Mouse (Mus musculus) G1E-ER4 (cell line): ENCODE measurements around the gene Ces4a. TPM values are rescaled to one million over a fixed set of nuclear protein-coding genes. Genes with fewer than 3 reads are reported as not detected.

Source experiments
- GATA1 ChIP-seq: IDR thresholded peaks from one replicate; pipeline ENCODE4 v1.8.0; 2012; ENCODE audit warnings: low read length, inconsistent platforms
- polyA plus RNA-seq: library from polyadenylated mRNA; stranded (reverse); fragments of >175 nt; gene quantifications from 2 replicates; pipeline ENCODE4 v1.2.3, GENCODE M21; 2012

Ces4a gene
- polyA plus RNA-seq, 1 experiment, result not detected

GRCm38 (mm10) chr8:105165191-105165590, 33.6 kb downstream of the Ces4a start:
- no peak for TF ChIP-seq GATA1

- no peak for TF ChIP-seq GATA1
Measured at GRCm38 (mm10) chr8:105167116-105167515, 35.5 kb downstream of the Ces4a start.

- no peak for TF ChIP-seq GATA1
Measured at GRCm38 (mm10) chr8:105169582-105169981, 38.0 kb downstream of the Ces4a start.

DNA sequence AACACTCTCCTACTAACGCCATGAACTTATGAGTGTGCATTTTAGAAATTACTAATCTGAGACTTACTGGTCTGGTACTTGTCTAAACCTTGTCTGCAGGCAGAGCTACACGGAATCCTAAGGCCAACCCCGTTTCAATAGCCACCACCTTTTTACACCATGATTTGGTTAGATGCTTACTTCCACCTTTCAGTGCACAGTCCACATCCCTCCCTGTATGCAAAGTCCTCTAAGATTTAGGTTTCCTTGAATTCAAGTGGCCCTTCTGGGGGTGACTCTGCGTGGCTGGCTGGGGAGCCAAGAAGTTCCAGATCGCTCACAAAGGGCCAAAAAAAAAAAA, 38.4 kb downstream of the Ces4a start:
- TF ChIP-seq GATA1, result no peak

- TF ChIP-seq GATA1, result no peak
Measured at GRCm38 (mm10) chr8:105170381-105171115, 38.9 kb downstream of the Ces4a start, which contains the start of gene Cbfb. Cbfb (plus strand) TSS chr8:105170674.

- TF ChIP-seq GATA1, result no peak
Measured at GRCm38 (mm10) chr8:105171116-105172002, 39.8 kb downstream of the Ces4a start.

GRCm38 (mm10) chr8:105172003-105172362, 40.4 kb downstream of the Ces4a start:
- no peak for TF ChIP-seq GATA1

GRCm38 (mm10) chr8:105178211-105178800, 46.7 kb downstream of the Ces4a start:
- no peak for TF ChIP-seq GATA1

- no peak for TF ChIP-seq GATA1
Measured at GRCm38 (mm10) chr8:105182201-105182600, 50.6 kb downstream of the Ces4a start.

DNA sequence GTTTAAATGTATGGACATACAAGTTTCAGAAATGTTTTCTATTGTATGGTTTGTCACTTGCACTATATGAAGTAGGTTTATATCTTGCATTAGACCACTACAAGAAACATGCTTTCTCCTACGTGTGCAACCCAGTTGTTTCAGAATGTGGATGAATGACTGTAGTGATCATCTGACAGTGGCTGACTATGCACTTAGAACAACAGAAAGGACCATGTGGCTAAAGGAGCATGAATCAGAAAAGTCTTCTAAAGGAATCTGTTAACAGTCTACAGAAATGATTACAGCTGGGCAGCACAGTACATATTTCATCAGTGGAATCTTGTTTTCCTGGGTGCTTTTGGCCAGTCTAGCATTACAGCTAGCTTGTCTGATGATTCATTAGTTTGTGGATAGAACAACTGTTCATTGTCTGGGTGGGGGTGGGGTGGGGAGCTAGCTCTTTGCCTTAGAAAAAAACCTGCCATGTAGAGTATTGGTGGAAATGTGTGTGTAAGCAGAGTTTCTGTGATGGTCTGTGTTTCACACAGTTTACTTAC, 54.9 kb downstream of the Ces4a start:
- TF ChIP-seq GATA1, result no peak

GRCm38 (mm10) chr8:105192182-105192581, 60.6 kb downstream of the Ces4a start:
- no peak for TF ChIP-seq GATA1

Other genes starting within 250 kb of the Ces4a start
- gene Ces2e, start 205.5 kb upstream of the Ces4a start, polyA plus RNA-seq, result not detected in 2 replicates
- not detected in 2 replicates for gene Ces2f, start 184.4 kb upstream of the Ces4a start, polyA plus RNA-seq
- 3.7 and 6.9 TPM in 2 replicates for gene Ces2g, start 170.1 kb upstream of the Ces4a start, polyA plus RNA-seq
- gene Ces2h, start 130.9 kb upstream of the Ces4a start, polyA plus RNA-seq, result not detected in 2 replicates
- not detected in 2 replicates for gene Ces3a, start 83.2 kb upstream of the Ces4a start, polyA plus RNA-seq
- not detected in 2 replicates for gene Ces3b, start 48.0 kb upstream of the Ces4a start, polyA plus RNA-seq
- 23.6 and 33.1 TPM in 2 replicates for gene Cbfb, start 38.9 kb downstream of the Ces4a start, polyA plus RNA-seq
- gene D230025D16Rik, start 93.3 kb downstream of the Ces4a start, polyA plus RNA-seq, result 4.6 and 6.4 TPM in 2 replicates
- gene B3gnt9, start 123.4 kb downstream of the Ces4a start, polyA plus RNA-seq, result 13.1 and 16.3 TPM in 2 replicates
- 31.1 and 39.7 TPM in 2 replicates for gene Tradd, start 132.8 kb downstream of the Ces4a start, polyA plus RNA-seq
- 7.0 and 8.3 TPM in 2 replicates for gene Fbxl8, start 132.8 kb downstream of the Ces4a start, polyA plus RNA-seq
- gene Hsf4, start 138.0 kb downstream of the Ces4a start, polyA plus RNA-seq, result 0.55 and 0.76 TPM in 2 replicates
- 0.24 and 0.43 TPM in 2 replicates for gene Nol3, start 144.3 kb downstream of the Ces4a start, polyA plus RNA-seq
- gene 4931428F04Rik, start 158.1 kb downstream of the Ces4a start, polyA plus RNA-seq, result 1.6 and 1.8 TPM in 2 replicates
- gene Exoc3l, start 164.3 kb downstream of the Ces4a start, polyA plus RNA-seq, result 1.3 and 1.4 TPM in 2 replicates
- 47.6 and 62.4 TPM in 2 replicates for gene E2f4, start 165.9 kb downstream of the Ces4a start, polyA plus RNA-seq
- 0.87 and 0.95 TPM in 2 replicates for gene Elmo3, start 173.8 kb downstream of the Ces4a start, polyA plus RNA-seq
- gene Lrrc29, start 194.5 kb downstream of the Ces4a start, polyA plus RNA-seq, result 3.4 and 4.3 TPM in 2 replicates
- 18.3 and 26.8 TPM in 2 replicates for gene Tmem208, start 194.6 kb downstream of the Ces4a start, polyA plus RNA-seq
- gene Fhod1, start 216.2 kb downstream of the Ces4a start, polyA plus RNA-seq, result 7.3 and 7.7 TPM in 2 replicates
- 0.49 and 0.50 TPM in 2 replicates for gene Slc9a5, start 217.0 kb downstream of the Ces4a start, polyA plus RNA-seq
- gene Plekhg4, start 241.5 kb downstream of the Ces4a start, polyA plus RNA-seq, result not detected in 2 replicates